Mouse (Mus musculus) megakaryocyte, embryonic 14.5 days (primary cell): ENCODE results near the gene Zbtb40. TPM values are rescaled to one million over a fixed set of nuclear protein-coding genes. Genes with fewer than 3 reads are reported as not detected.
A peak's percentile ranks its signal among the peaks of the same experiment; 100 is the strongest.

ENCODE experiments used
- H3K27me3 ChIP-seq: replicated peaks from 2 replicates; pipeline ENCODE3; 2012; ENCODE audit warnings: inconsistent platforms
- H3K36me3 ChIP-seq: replicated peaks from 2 replicates; pipeline ENCODE3; 2012; ENCODE audit warnings: low read length, inconsistent platforms, mixed read lengths
- H3K4me1 ChIP-seq: 2 replicates; pipeline ENCODE4 v1.6.1; 2012; ENCODE audit warnings: inconsistent platforms
- H3K4me3 ChIP-seq: replicated peaks from 2 replicates; pipeline ENCODE3; 2012; ENCODE audit warnings: moderate library complexity, mild to moderate bottlenecking, inconsistent platforms
- H3K9me3 ChIP-seq: 2 replicates; pipeline ENCODE4 v1.6.1; 2012; ENCODE audit warnings: inconsistent platforms
- FLI1 ChIP-seq: IDR thresholded peaks from 2 replicates; pipeline ENCODE4 v1.6.1; 2012; ENCODE audit warnings: low read length, inconsistent platforms, mixed read lengths
- GATA1 ChIP-seq: IDR thresholded peaks from 3 replicates; pipeline ENCODE4 v1.6.1; 2012; ENCODE audit warnings: mixed read lengths, low read length, inconsistent platforms, borderline replicate concordance
- polyA plus RNA-seq: library from polyadenylated mRNA; stranded (reverse); fragments of >175 nt; gene quantifications from 2 replicates; pipeline ENCODE4 v1.2.3, GENCODE M21; 2012; ENCODE audit warnings: low replicate concordance; ENCODE audit not compliant: insufficient read depth

Zbtb40 gene
- 0.44 and 1.6 TPM in 2 replicates for polyA plus RNA-seq

- no peaks in the 10 kb centered on the region for H3K36me3 ChIP-seq
- H3K9me3 ChIP-seq, result peaks cover 17% of the 10 kb centered on the region
- H3K27me3 ChIP-seq, result peaks cover 32% of the 10 kb centered on the region
- peaks cover 11% of the 10 kb centered on the region for H3K4me1 ChIP-seq
- TF ChIP-seq FLI1 (no peak), GATA1 (no peak)
- H3K4me3 ChIP-seq, result peak within 1 kb of the TSS; percentile 95
Observed at GRCm38 (mm10) chr4:137048550-137049032, at the start of gene Zbtb40. Gene Zbtb40, minus strand, starts transcription at chr4:137048801.

GRCm38 (mm10) chr4:137097984-137098327, 49.4 kb upstream of the Zbtb40 start:
- H3K27me3 ChIP-seq, result peaks cover 72% of the 10 kb centered on the region
- H3K36me3 ChIP-seq, result no peaks in the 10 kb centered on the region
- TF ChIP-seq FLI1 (no peak), GATA1 (no peak)
- H3K4me1 ChIP-seq, result peaks cover 11% of the 10 kb centered on the region
- H3K4me3 ChIP-seq, result no peak overlapping the region
- H3K9me3 ChIP-seq, result peaks cover 27% of the 10 kb centered on the region

- no peak for TF ChIP-seq GATA1
- no peak for TF ChIP-seq FLI1
- H3K36me3 ChIP-seq, result no peaks in the 10 kb centered on the region
- H3K4me1 ChIP-seq, result peaks cover 11% of the 10 kb centered on the region
- H3K4me3 ChIP-seq, result no peak overlapping the region
- peaks cover 74% of the 10 kb centered on the region for H3K27me3 ChIP-seq
- peaks cover 33% of the 10 kb centered on the region for H3K9me3 ChIP-seq
Observed at GRCm38 (mm10) chr4:137097246-137097983, 48.8 kb upstream of the Zbtb40 start.

GRCm38 (mm10) chr4:137096353-137096752, 47.8 kb upstream of the Zbtb40 start:
- Histone ChIP-seq H3K4me1 (peaks cover 11% of the 10 kb centered on the region), H3K27me3 (peaks cover 80% of the 10 kb centered on the region)
- no peak for TF ChIP-seq GATA1
- no peak for TF ChIP-seq FLI1

GRCm38 (mm10) chr4:137085083-137085810, 36.6 kb upstream of the Zbtb40 start:
- Histone ChIP-seq H3K4me1 (peaks cover 33% of the 10 kb centered on the region), H3K9me3 (no peaks in the 10 kb centered on the region; the same call in 1 of the 2 replicates), H3K27me3 (peaks cover 73% of the 10 kb centered on the region), H3K4me3 (peak overlapping the region; percentile 80), H3K36me3 (no peaks in the 10 kb centered on the region)
- TF ChIP-seq FLI1, result no peak
- no peak for TF ChIP-seq GATA1

More at GRCm38 (mm10) chr4:137096353-137096752, 47.8 kb upstream of the Zbtb40 start:
- Histone ChIP-seq H3K9me3 (peaks cover 44% of the 10 kb centered on the region), H3K4me3 (no peak overlapping the region), H3K36me3 (no peaks in the 10 kb centered on the region)

- peaks cover 43% of the 10 kb centered on the region for H3K4me1 ChIP-seq
- H3K4me3 ChIP-seq, result no peak overlapping the region
- no peaks in the 10 kb centered on the region for H3K9me3 ChIP-seq
- H3K27me3 ChIP-seq, result peaks cover 67% of the 10 kb centered on the region
- H3K36me3 ChIP-seq, result no peaks in the 10 kb centered on the region
- no peak for TF ChIP-seq FLI1
- TF ChIP-seq GATA1, result no peak
Observed at GRCm38 (mm10) chr4:137082866-137083265, 34.3 kb upstream of the Zbtb40 start.

- Histone ChIP-seq H3K36me3 (no peaks in the 10 kb centered on the region), H3K27me3 (peaks cover 60% of the 10 kb centered on the region), H3K4me3 (no peak overlapping the region), H3K4me1 (peaks cover 52% of the 10 kb centered on the region), H3K9me3 (no peaks in the 10 kb centered on the region)
- TF ChIP-seq GATA1 (no peak), FLI1 (no peak)
Observed at GRCm38 (mm10) chr4:137081401-137081800, 32.8 kb upstream of the Zbtb40 start.

- no peak for TF ChIP-seq GATA1
- no peak for TF ChIP-seq FLI1
- Histone ChIP-seq H3K9me3 (no peaks in the 10 kb centered on the region), H3K4me3 (peak overlapping the region; percentile 23), H3K27me3 (peaks cover 30% of the 10 kb centered on the region), H3K4me1 (peaks cover 30% of the 10 kb centered on the region), H3K36me3 (no peaks in the 10 kb centered on the region)
Observed at GRCm38 (mm10) chr4:137077216-137077615, 28.6 kb upstream of the Zbtb40 start.

GRCm38 (mm10) chr4:137071204-137071603, 22.6 kb upstream of the Zbtb40 start:
- Histone ChIP-seq H3K36me3 (no peaks in the 10 kb centered on the region), H3K4me1 (peaks cover 1% of the 10 kb centered on the region; the same call in 1 of the 2 replicates), H3K4me3 (no peak overlapping the region), H3K27me3 (peaks cover 34% of the 10 kb centered on the region), H3K9me3 (no peaks in the 10 kb centered on the region)
- no peak for TF ChIP-seq GATA1
- TF ChIP-seq FLI1, result no peak

GRCm38 (mm10) chr4:137068491-137068890, 19.9 kb upstream of the Zbtb40 start:
- no peak for TF ChIP-seq FLI1
- no peak for TF ChIP-seq GATA1
- peaks cover 44% of the 10 kb centered on the region for H3K27me3 ChIP-seq
- H3K36me3 ChIP-seq, result no peaks in the 10 kb centered on the region
- no peak overlapping the region for H3K4me3 ChIP-seq
- H3K4me1 ChIP-seq, result no peaks in the 10 kb centered on the region
- no peaks in the 10 kb centered on the region for H3K9me3 ChIP-seq
